Mouse (Mus musculus): ENCODE results near the gene Ces1f. TPM values are rescaled to one million over a fixed set of nuclear protein-coding genes. Genes with fewer than 3 reads are reported as not detected.
"Not testable (repeated sequence)": the region's sequence is repeated elsewhere in the genome, so short reads cannot be mapped to it uniquely, and the experiment has no call there.

Gene Ces1f
- polyA plus RNA-seq, 1 experiment from 2014 or later, result 0.31 TPM

DNA sequence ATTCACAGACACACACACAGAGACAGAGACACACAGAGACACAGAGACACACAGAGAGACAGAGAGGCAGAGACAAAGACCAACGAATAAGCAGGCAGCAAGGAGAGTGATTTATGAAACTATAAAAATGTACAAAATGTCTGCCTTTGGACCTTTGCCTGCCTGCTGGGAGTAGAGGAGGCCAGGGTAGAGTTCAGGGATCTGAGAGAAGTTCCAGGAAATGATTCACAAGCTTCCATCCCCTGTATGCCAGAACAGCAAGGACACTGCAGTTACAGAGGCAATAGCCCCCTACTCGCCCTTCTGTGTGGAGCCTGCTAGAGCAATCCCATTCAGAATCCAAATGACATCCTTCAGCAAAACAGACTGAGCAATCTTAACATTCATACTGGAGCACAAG lies 18.1 kb downstream of the Ces1f start:
- no peak overlapping the region for H3K4me3 ChIP-seq (ENCODE audit: low read length)
- no peaks in the 10 kb centered on the region for H3K36me3 ChIP-seq (ENCODE audit: insufficient read depth, low read length)
- no peak overlapping the region for H3K27ac ChIP-seq (ENCODE audit: low read length)
- no peaks in the 10 kb centered on the region for H3K9me3 ChIP-seq (ENCODE audit: low read length)
- H3K4me2 ChIP-seq (replicated peaks; ENCODE audit: low read depth, low read length), result no peak overlapping the region
- no peak for ATAC-seq (ENCODE audit: low FRiP score, low TSS enrichment)
- H3K9ac ChIP-seq (replicated peaks; ENCODE audit: low read length), result no peak overlapping the region
- H3K4me1 ChIP-seq (ENCODE audit: insufficient read depth, low read length), result no peaks in the 10 kb centered on the region
- 29% methylated on average over 2 of the region's 2 CpGs for WGBS
- no peaks in the 10 kb centered on the region for H3K27me3 ChIP-seq (ENCODE audit: insufficient read depth, low read length)

DNA sequence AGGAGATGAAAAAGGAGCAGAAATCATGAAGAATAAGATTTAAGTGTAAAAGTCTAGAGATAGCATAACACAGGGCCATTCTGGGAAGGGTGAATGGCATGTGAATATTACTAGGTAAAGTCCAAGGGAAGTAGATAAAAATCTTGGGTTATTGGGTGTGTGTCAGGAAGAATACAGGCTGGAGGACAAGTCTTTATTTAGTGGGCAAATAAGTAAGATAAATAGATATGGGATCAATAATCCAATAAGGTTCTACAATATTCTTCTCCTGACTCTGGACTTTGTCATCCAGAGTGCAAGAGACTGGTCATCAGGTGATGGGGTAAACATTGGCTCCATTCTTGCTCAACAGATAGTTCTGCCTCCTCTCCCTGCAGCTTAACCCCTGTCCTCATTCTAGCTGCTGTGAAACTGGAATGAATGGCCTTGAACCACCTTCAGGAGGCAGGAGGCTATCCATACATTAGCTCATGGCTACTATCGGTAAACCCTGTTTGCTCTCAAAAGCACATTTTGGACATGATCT lies 27.1 kb downstream of the Ces1f start:
- H3K4me3 ChIP-seq (ENCODE audit: low read length), result no peak overlapping the region
- no peaks in the 10 kb centered on the region for H3K4me1 ChIP-seq (ENCODE audit: insufficient read depth, low read length)
- WGBS, result 100% methylated on average over 1 of the region's 1 CpGs
- H3K9ac ChIP-seq (replicated peaks; ENCODE audit: low read length), result no peak overlapping the region
- no peak for ATAC-seq (ENCODE audit: low FRiP score, low TSS enrichment)
- H3K27ac ChIP-seq (ENCODE audit: low read length), result no peak overlapping the region
- H3K4me2 ChIP-seq (replicated peaks; ENCODE audit: low read depth, low read length), result no peak overlapping the region
- H3K27me3 ChIP-seq (ENCODE audit: insufficient read depth, low read length), result no peaks in the 10 kb centered on the region
- no peaks in the 10 kb centered on the region for H3K9me3 ChIP-seq (ENCODE audit: low read length)
- H3K36me3 ChIP-seq (ENCODE audit: insufficient read depth, low read length), result no peaks in the 10 kb centered on the region

DNA sequence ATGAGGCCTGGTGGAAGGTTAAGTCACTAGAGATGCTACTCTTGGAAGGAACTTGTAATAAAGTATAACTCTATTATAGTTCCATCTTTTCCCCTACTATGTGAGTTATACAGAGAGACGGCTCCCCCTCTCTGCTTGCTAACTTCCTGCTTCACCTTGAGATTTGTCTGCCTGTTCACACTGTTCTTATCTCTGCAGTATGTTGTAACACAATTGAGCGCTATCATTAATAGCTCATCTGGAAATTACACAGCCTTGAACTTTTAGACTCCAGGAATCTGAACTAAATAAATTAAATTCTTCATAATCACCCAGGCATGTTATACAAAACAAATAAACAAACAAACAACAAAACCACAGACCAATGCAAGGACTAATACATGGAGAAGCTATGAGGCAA lies 33.5 kb downstream of the Ces1f start:
- ATAC-seq (ENCODE audit: low FRiP score, low TSS enrichment), result no peak

DNA sequence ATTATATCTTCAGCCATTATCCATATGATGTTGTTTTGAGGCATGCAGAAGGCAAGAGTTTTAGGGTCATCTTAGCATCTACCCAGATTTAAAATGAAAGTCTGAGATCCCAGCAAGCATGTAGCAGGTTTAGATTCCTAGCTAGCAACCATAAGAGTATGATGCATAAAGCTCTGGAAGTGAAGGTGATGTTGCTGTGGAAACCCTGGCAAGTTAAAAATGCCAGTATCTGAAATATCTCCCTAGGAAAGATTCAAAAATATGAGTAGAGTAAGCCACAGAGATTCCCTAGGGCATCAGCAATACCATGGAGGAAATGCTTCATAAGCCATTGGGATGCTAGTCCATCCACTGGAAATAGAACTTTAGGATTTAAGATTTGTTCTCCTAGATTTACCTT lies 39.7 kb downstream of the Ces1f start:
- Histone ChIP-seq H3K36me3 (ENCODE audit: insufficient read depth, low read length) (no peaks in the 10 kb centered on the region), H3K27ac (ENCODE audit: low read length) (no peak overlapping the region), H3K27me3 (ENCODE audit: insufficient read depth, low read length) (no peaks in the 10 kb centered on the region), H3K9ac (replicated peaks; ENCODE audit: low read length) (no peak overlapping the region), H3K4me1 (ENCODE audit: insufficient read depth, low read length) (no peaks in the 10 kb centered on the region), H3K9me3 (ENCODE audit: low read length) (no peaks in the 10 kb centered on the region), H3K4me2 (replicated peaks; ENCODE audit: low read depth, low read length) (no peak overlapping the region), H3K4me3 (ENCODE audit: low read length) (no peak overlapping the region)
- ATAC-seq (ENCODE audit: low FRiP score, low TSS enrichment), result no peak

More for the DNA sequence above, 33.5 kb downstream of the Ces1f start:
- no peak overlapping the region for H3K27ac ChIP-seq (ENCODE audit: low read length)
- H3K36me3 ChIP-seq (ENCODE audit: insufficient read depth, low read length), result no peaks in the 10 kb centered on the region
- no peak overlapping the region for H3K9ac ChIP-seq (replicated peaks; ENCODE audit: low read length)
- WGBS, result 87% methylated on average over 2 of the region's 2 CpGs
- H3K4me3 ChIP-seq (ENCODE audit: low read length), result no peak overlapping the region
- H3K4me2 ChIP-seq (replicated peaks; ENCODE audit: low read depth, low read length), result no peak overlapping the region
- no peaks in the 10 kb centered on the region for H3K9me3 ChIP-seq (ENCODE audit: low read length)
- H3K4me1 ChIP-seq (ENCODE audit: insufficient read depth, low read length), result no peaks in the 10 kb centered on the region
- H3K27me3 ChIP-seq (ENCODE audit: insufficient read depth, low read length), result no peaks in the 10 kb centered on the region

DNA sequence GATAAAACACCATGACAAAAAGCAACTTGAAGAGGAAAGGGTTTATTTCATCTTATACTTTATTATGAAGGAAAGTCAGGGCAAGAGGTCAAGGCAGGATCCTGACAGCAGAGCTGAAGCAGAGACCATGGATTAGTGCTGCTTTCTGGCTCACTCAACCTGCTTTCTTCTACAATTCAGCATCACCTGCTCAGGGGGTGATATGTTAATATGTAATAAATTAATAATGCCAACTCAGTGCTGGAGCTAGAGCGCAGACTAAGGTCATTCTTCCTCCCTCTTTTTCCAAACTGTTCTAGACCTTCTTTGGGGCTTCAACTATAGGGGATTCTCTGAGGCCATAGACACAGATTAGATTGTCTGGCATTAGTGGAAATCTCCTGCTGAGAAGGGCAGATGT lies 43.9 kb downstream of the Ces1f start:
- Histone ChIP-seq H3K27me3 (ENCODE audit: insufficient read depth, low read length) (no peaks in the 10 kb centered on the region), H3K4me1 (ENCODE audit: insufficient read depth, low read length) (no peaks in the 10 kb centered on the region), H3K9ac (replicated peaks; ENCODE audit: low read length) (no peak overlapping the region), H3K36me3 (ENCODE audit: insufficient read depth, low read length) (no peaks in the 10 kb centered on the region), H3K4me3 (ENCODE audit: low read length) (no peak overlapping the region), H3K9me3 (ENCODE audit: low read length) (no peaks in the 10 kb centered on the region), H3K4me2 (replicated peaks; ENCODE audit: low read depth, low read length) (no peak overlapping the region), H3K27ac (ENCODE audit: low read length) (no peak overlapping the region)
- ATAC-seq (ENCODE audit: low FRiP score, low TSS enrichment), result no peak
- 84% methylated on average over 1 of the region's 1 CpGs for WGBS

DNA sequence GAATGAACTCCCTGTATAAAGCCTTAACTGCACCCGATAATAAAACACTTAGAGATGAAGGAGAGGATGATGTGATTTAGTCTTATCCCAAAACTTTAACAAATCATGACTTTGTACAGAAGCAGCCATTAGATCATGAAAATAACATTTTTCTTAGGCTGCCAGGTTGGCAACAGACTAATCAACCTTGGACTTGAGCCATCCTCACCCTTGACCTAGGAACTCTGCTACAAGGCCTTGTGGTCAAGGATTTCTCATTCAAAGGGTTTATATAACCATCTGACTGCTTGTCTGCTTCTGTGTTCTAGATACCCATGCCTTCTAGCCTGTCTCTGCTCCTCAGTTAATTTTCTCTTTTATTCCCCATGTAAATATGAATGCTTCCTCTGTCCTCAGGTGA lies 44.8 kb downstream of the Ces1f start:
- Histone ChIP-seq H3K4me3 (ENCODE audit: low read length) (no peak overlapping the region), H3K27me3 (ENCODE audit: insufficient read depth, low read length) (no peaks in the 10 kb centered on the region), H3K27ac (ENCODE audit: low read length) (no peak overlapping the region), H3K4me1 (ENCODE audit: insufficient read depth, low read length) (no peaks in the 10 kb centered on the region), H3K36me3 (ENCODE audit: insufficient read depth, low read length) (no peaks in the 10 kb centered on the region), H3K9ac (replicated peaks; ENCODE audit: low read length) (no peak overlapping the region), H3K9me3 (ENCODE audit: low read length) (no peaks in the 10 kb centered on the region), H3K4me2 (replicated peaks; ENCODE audit: low read depth, low read length) (no peak overlapping the region)
- ATAC-seq (ENCODE audit: low FRiP score, low TSS enrichment), result no peak
- WGBS, result 97% methylated on average over 1 of the region's 1 CpGs

DNA sequence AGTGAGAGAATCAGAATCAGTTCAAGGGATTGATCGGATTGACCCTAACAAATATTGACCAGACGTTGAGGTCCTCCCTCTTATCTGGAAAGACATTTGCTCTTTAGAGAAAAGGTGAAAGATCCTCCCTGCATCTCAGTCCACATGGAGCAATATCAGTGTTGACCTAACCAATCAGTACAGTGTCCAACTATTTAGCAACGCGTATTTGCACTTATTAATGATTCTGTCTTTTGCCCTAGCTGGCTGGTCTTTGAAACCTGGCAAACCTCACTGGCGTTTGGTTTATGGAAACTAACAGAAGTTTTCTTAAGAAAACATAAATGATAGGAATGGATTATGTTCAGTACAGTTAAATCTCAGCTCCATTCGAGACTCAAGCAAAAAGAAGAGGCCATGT lies 45.5 kb downstream of the Ces1f start:
- Histone ChIP-seq H3K9me3 (ENCODE audit: low read length) (no peaks in the 10 kb centered on the region), H3K27ac (ENCODE audit: low read length) (no peak overlapping the region), H3K9ac (replicated peaks; ENCODE audit: low read length) (no peak overlapping the region), H3K4me2 (replicated peaks; ENCODE audit: low read depth, low read length) (no peak overlapping the region), H3K4me1 (ENCODE audit: insufficient read depth, low read length) (no peaks in the 10 kb centered on the region), H3K36me3 (ENCODE audit: insufficient read depth, low read length) (no peaks in the 10 kb centered on the region), H3K27me3 (ENCODE audit: insufficient read depth, low read length) (no peaks in the 10 kb centered on the region), H3K4me3 (ENCODE audit: low read length) (no peak overlapping the region)
- ATAC-seq (ENCODE audit: low FRiP score, low TSS enrichment), result no peak
- 90% methylated on average over 6 of the region's 6 CpGs for WGBS

DNA sequence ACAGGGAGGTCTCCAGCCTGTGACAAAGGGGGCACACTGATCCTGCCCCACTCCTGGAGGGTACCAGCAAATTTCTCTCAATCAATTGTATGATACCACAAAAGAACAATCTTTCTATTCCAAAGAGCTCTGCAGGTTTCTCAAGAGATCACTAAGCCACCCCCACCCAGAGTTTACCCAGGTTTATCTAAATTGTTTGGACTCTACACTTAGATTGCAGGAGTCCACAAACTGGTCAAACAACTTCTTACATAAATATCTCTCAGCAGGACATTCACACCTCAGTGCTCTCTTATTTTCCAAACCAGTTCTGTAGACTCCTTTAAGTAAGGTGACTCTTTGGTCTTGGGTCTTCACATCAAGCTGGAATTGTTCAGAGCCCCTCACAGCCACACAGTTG lies 50.1 kb downstream of the Ces1f start, which contains the start of gene Ces1e:
Gene Ces1e (minus strand): TSS at position 174 of the 400 bp plus-strand sequence.
- Histone ChIP-seq H3K27me3 (ENCODE audit: insufficient read depth, low read length) (no peaks in the 10 kb centered on the region), H3K36me3 (ENCODE audit: insufficient read depth, low read length) (no peaks in the 10 kb centered on the region), H3K9me3 (ENCODE audit: low read length) (no peaks in the 10 kb centered on the region), H3K4me1 (ENCODE audit: insufficient read depth, low read length) (no peaks in the 10 kb centered on the region), H3K4me3 (ENCODE audit: low read length) (no peak within 1 kb of the TSS), H3K9ac (replicated peaks; ENCODE audit: low read length) (no peak within 1 kb of the TSS), H3K4me2 (replicated peaks; ENCODE audit: low read depth, low read length) (no peak within 1 kb of the TSS), H3K27ac (ENCODE audit: low read length) (no peak within 1 kb of the TSS)
- ATAC-seq (ENCODE audit: low FRiP score, low TSS enrichment), result no peak

DNA sequence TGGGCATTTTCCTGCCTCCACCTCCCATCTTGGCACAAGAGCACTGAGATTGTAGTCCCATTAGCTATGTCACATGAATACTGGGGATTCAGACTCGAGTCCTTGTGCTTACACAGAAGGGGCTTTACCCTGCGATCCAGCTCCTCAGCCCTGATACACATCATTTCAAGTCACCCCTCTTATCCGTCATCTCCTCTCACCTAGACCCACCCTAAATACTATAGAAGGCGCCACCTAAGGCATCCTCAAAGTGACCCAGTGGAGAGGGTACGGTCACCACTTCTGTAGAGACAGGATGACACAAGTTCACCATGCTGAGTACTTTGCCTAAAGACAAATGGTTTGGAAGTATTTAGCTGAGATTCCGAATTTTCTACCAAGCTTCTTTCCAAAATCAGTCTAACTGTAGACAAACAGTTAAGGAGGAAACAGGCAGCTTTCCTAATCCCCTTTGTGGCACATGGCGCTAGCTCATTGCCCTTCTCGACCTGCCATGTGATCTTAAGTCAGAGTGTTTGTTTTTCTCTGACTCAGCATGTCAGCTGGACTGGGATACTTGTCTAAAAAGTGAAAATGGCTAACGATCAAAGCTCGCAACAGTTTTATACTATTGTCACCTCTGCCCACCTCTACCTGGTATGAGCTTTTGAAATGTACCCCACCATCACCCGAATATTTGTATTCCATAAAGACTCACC lies 50.7 kb downstream of the Ces1f start:
- 60% methylated on average over 11 of the region's 11 CpGs for WGBS
- H3K4me2 ChIP-seq (replicated peaks; ENCODE audit: low read depth, low read length), result no peak overlapping the region
- ATAC-seq (ENCODE audit: low FRiP score, low TSS enrichment), result no peak

DNA sequence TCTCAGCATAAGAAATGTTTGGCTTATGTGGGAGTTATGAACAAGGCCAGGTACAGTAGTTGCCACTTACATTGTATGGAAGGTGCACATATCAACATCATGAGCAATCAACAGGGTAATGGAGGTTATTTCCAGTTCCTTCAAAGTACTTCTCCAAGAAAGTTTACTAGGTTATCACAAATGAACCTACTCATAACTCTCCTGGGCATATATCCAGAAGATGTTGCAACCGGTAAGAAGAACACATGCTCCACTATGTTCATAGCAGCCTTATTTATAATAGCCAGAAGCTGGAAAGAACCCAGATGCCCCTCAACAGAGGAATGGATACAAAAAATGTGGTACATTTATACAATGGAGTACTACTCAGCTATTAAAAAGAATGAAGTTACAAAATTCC lies 53.1 kb downstream of the Ces1f start:
- 90% methylated on average over 1 of the region's 1 CpGs for WGBS
- H3K4me1 ChIP-seq (ENCODE audit: insufficient read depth, low read length); ATAC-seq (ENCODE audit: low FRiP score, low TSS enrichment); H3K9me3 ChIP-seq (ENCODE audit: low read length); H3K4me3 ChIP-seq (ENCODE audit: low read length); H3K4me2 ChIP-seq (replicated peaks; ENCODE audit: low read depth, low read length); H3K9ac ChIP-seq (replicated peaks; ENCODE audit: low read length); H3K27me3 ChIP-seq (ENCODE audit: insufficient read depth, low read length); H3K36me3 ChIP-seq (ENCODE audit: insufficient read depth, low read length); H3K27ac ChIP-seq (ENCODE audit: low read length): not testable (repeated sequence)

More for the DNA sequence above, 50.7 kb downstream of the Ces1f start:
- Histone ChIP-seq H3K4me1 (ENCODE audit: insufficient read depth, low read length) (no peaks in the 10 kb centered on the region), H3K9me3 (ENCODE audit: low read length) (no peaks in the 10 kb centered on the region), H3K9ac (replicated peaks; ENCODE audit: low read length) (no peak overlapping the region), H3K27me3 (ENCODE audit: insufficient read depth, low read length) (no peaks in the 10 kb centered on the region), H3K4me3 (ENCODE audit: low read length) (no peak overlapping the region), H3K27ac (ENCODE audit: low read length) (no peak overlapping the region), H3K36me3 (ENCODE audit: insufficient read depth, low read length) (no peaks in the 10 kb centered on the region)
